Mouse (Mus musculus) testis, adult 2 months (tissue): ENCODE measurements around the gene Bysl.

Experiments used
- CTCF ChIP-seq: fragments of 200-500 bp; IDR thresholded peaks from 2 replicates; pipeline ENCODE4 v1.5.1; 2012; ENCODE audit warnings: low read depth, mild to moderate bottlenecking, inconsistent platforms, low read length, moderate library complexity; ENCODE audit not compliant: control insufficient read depth, insufficient read depth, insufficient replicate concordance
- POLR2A ChIP-seq: fragments of 200-500 bp; IDR thresholded peaks from 2 replicates; pipeline ENCODE4 v1.6.1; 2012; ENCODE audit warnings: low read depth, mild to moderate bottlenecking, inconsistent platforms, low read length, moderate library complexity; ENCODE audit not compliant: control insufficient read depth

DNA sequence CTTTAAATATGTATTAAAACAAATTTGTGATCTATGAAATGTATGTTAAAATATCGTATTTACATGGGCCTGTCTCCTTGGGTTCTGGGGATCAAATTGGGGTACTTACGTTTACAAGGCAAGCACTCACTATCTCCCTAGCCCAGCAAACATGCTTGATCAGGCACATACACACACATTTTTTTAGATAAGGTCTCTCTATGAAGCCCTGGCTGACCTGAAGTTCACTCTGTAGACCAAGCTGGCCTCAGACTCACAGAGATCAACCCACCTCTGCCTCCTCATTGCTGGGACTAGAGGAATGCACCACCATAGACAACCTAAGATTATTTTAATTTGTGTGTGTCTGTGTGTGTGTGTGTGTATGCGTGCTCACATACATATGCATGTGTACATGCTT is 42.9 kb downstream of the Bysl start:
- TF ChIP-seq CTCF (no peak), POLR2A (no peak)
